ENCODE assay signal across 27 mouse cellular contexts in genomic region chr3:84820654-84821201, GRCm38 (mm10). TPM values are rescaled to one million over a fixed set of nuclear protein-coding genes. Genes with fewer than 3 reads are reported as not detected.
DNase-seq lines count a peak whose midpoint lies in the region; ATAC-seq and TF ChIP-seq lines count a peak whose summit lies in the region.
"Had no signal": no experiment of that assay in that cellular context is flagged by ENCODE, and none has a peak within 500 bp of the region (broad histone marks: within the 10 kb centered on the region; RNA-seq: fewer than 3 reads in every experiment).

No protein-coding gene starts in this region.

- WGBS in intestine, embryonic 15.5 days: 76% methylated on average over 2 of the region's 2 CpGs
- WGBS in forebrain, embryonic 15.5 days: 38% methylated on average over 2 of the region's 2 CpGs

- TF ChIP-seq CTCF in CH12.LX (conservative IDR thresholded peaks at IDR 0.05 in 1 of 2, IDR thresholded peaks at IDR 0.05 in 1 of 2; ENCODE audit: low read depth in 2 of 2, low read length in 2 of 2): no peak

- H3K4me1 ChIP-seq in CH12.LX (ENCODE audit: control insufficient read depth in 1 of 2, insufficient read depth in 2 of 2): peaks cover 10 to 80% of the 10 kb centered on the region in 2 experiments
- peaks cover 9% of the 10 kb centered on the region; the same call in 1 of the 2 replicates for H3K4me1 ChIP-seq in intestine, embryonic 15.5 days (replicated peaks)
- peaks cover 14% of the 10 kb centered on the region for H3K4me1 ChIP-seq in forebrain, embryonic 15.5 days

- in situ Hi-C loops in CH12.LX (cut with MboI; ENCODE audit: low pct_ligation_motif_present, low pct_unique_long_range_greater_than_20kb, low sequenced_read_pairs): no loop called here

- no peak for TF ChIP-seq RAD21 in CH12.LX (IDR thresholded peaks at IDR 0.05; ENCODE audit: low read depth, low read length)

- peak overlapping the region; percentile 38 for H3K27ac ChIP-seq in CH12.LX (ENCODE audit: insufficient read depth, low read depth)
- H3K27ac ChIP-seq in intestine, embryonic 15.5 days: no peak overlapping the region
- no peak overlapping the region for H3K27ac ChIP-seq in forebrain, embryonic 15.5 days (replicated peaks)
- H3K27ac ChIP-seq: forebrain, embryonic 10.5 days; forebrain, embryonic 13.5 days; gastrocnemius, adult 2 months; heart, embryonic 15.5 days; hindbrain, embryonic 10.5 days; hindbrain, embryonic 13.5 days had no signal

- H3K27me3 ChIP-seq in CH12.LX (replicated peaks): no peaks in the 10 kb centered on the region
- H3K27me3 ChIP-seq in intestine, embryonic 15.5 days (replicated peaks): no peaks in the 10 kb centered on the region
- H3K27me3 ChIP-seq in forebrain, embryonic 15.5 days: no peaks in the 10 kb centered on the region
- H3K27me3 ChIP-seq: forebrain, embryonic 13.5 days; heart, embryonic 12.5 days; heart, embryonic 15.5 days; hindbrain, embryonic 13.5 days had no signal

- peak overlapping the region in 2 of 3 experiments; percentile 23 to 26 for H3K4me3 ChIP-seq in CH12.LX (replicated peaks in 1 of 3; ENCODE audit: low read depth in 2 of 3, low read length in 2 of 3, poor library complexity in 1 of 3)
- no peak overlapping the region for H3K4me3 ChIP-seq in intestine, embryonic 15.5 days (replicated peaks)
- no peak overlapping the region for H3K4me3 ChIP-seq in forebrain, embryonic 15.5 days
- H3K4me3 ChIP-seq: forebrain, embryonic 10.5 days; forebrain, embryonic 13.5 days; gastrocnemius, adult 2 months; heart, embryonic 12.5 days; heart, embryonic 15.5 days; hindbrain, embryonic 10.5 days; hindbrain, embryonic 13.5 days had no signal

- peak overlapping the region; percentile 53 for H3K9ac ChIP-seq in CH12.LX (ENCODE audit: insufficient read depth, low read depth)
- no peak overlapping the region for H3K9ac ChIP-seq in intestine, embryonic 15.5 days
- H3K9ac ChIP-seq in forebrain, embryonic 15.5 days (replicated peaks): no peak overlapping the region
- H3K9ac ChIP-seq: forebrain, embryonic 13.5 days; forebrain, postnatal 0 days; heart, embryonic 12.5 days; heart, embryonic 15.5 days; hindbrain, embryonic 13.5 days had no signal

- dilution Hi-C loops in CH12.LX (cut with MboI; ENCODE audit: extremely low pct_ligation_motif_present, extremely low pct_unique_long_range_greater_than_20kb, low sequenced_read_pairs): no loop called here

- no peak for DNase-seq in CH12.LX (ENCODE audit: extremely low read depth)
- DNase-seq in Muller cell, postnatal 12 days (ENCODE audit: inconsistent ontology term): peak; percentile 28
- no peak for DNase-seq in spleen, postnatal 4 days (ENCODE audit: low spot score in 2 of 2)
- DNase-seq in layer of hippocampus, postnatal 14 days (ENCODE audit: low spot score in 2 of 2): no peak
- DNase-seq: adrenal gland, adult 2 months; adrenal gland, postnatal 14 days; cerebellum, adult 11 months; cerebellum, adult 9-10 months; cerebellum, postnatal 14 days; forebrain, postnatal 0 days; gastrocnemius, adult 2 months; gastrocnemius, postnatal 14 days; heart, adult 18-20 months; heart, postnatal 10 days; heart, postnatal 36 days had no signal

- H3K36me3 ChIP-seq in CH12.LX (replicated peaks in 1 of 2; ENCODE audit: control insufficient read depth in 1 of 2, insufficient read depth in 1 of 2, low read length in 1 of 2): peaks cover 3 to 24% of the 10 kb centered on the region in 2 experiments
- H3K36me3 ChIP-seq in intestine, embryonic 15.5 days: no peaks in the 10 kb centered on the region
- no peaks in the 10 kb centered on the region for H3K36me3 ChIP-seq in forebrain, embryonic 15.5 days
- H3K36me3 ChIP-seq: heart, embryonic 15.5 days; hindbrain, embryonic 13.5 days had no signal

- no peaks in the 10 kb centered on the region for H3K9me3 ChIP-seq in CH12.LX (replicated peaks; ENCODE audit: low read length)
- H3K9me3 ChIP-seq in intestine, embryonic 15.5 days: no peaks in the 10 kb centered on the region
- H3K9me3 ChIP-seq in forebrain, embryonic 15.5 days: no peaks in the 10 kb centered on the region
- H3K9me3 ChIP-seq: forebrain, embryonic 10.5 days; forebrain, embryonic 13.5 days; heart, embryonic 12.5 days; heart, embryonic 15.5 days; hindbrain, embryonic 10.5 days; hindbrain, embryonic 13.5 days had no signal

- 0 out of 2 replicates have a peak, but pooled peaks have one; percentile 33 for ATAC-seq in granulocyte monocyte progenitor cell, adult 5-6 weeks (replicated peaks; ENCODE audit: poor library complexity, severe bottlenecking)
- no peak for ATAC-seq in intestine, embryonic 15.5 days
- ATAC-seq in forebrain, embryonic 15.5 days (replicated peaks): no peak
- ATAC-seq: CD4-positive, CD25-positive, alpha-beta regulatory T cell, adult 4 months; forebrain, embryonic 13.5 days; forebrain, postnatal 0 days; hindbrain, embryonic 16.5 days; intestine, embryonic 16.5 days had no signal

- H3K79me2 ChIP-seq in CH12.LX (replicated peaks; ENCODE audit: control insufficient read depth, extremely low read depth, insufficient read depth, poor library complexity, severe bottlenecking): peaks cover 57% of the 10 kb centered on the region

- TF ChIP-seq POLR2A in CH12.LX (IDR thresholded peaks at IDR 0.05; ENCODE audit: low read depth, low read length): no peak

- H3K4me2 ChIP-seq in CH12.LX (ENCODE audit: insufficient read depth, low read depth, poor library complexity, severe bottlenecking): peak overlapping the region; percentile 94
- H3K4me2 ChIP-seq in intestine, embryonic 15.5 days (replicated peaks): no peak overlapping the region
- H3K4me2 ChIP-seq in forebrain, embryonic 15.5 days (replicated peaks): no peak overlapping the region
- H3K4me2 ChIP-seq: forebrain, embryonic 13.5 days; heart, embryonic 12.5 days; heart, embryonic 15.5 days; hindbrain, embryonic 13.5 days had no signal

- peak; percentile 46; the same call in 1 of the 2 replicates for TF ChIP-seq EP300 in CH12.LX (IDR thresholded peaks at IDR 0.05; ENCODE audit: low read length)

TF ChIP-seq in CH12.LX, 34 proteins besides CTCF, POLR2A, EP300 and RAD21:
- no peak for TF ChIP-seq HCFC1 (IDR thresholded peaks at IDR 0.05; ENCODE audit: low read depth, low read length)
- TF ChIP-seq IRF4 (IDR thresholded peaks at IDR 0.05; ENCODE audit: low read depth, low read length): peak; percentile 55
- peak; percentile 56; the same call in 1 of the 2 replicates for TF ChIP-seq SIN3A (IDR thresholded peaks at IDR 0.05; ENCODE audit: low read length)
- peak; percentile 52; the same call in 1 of the 2 replicates for TF ChIP-seq MXI1 (IDR thresholded peaks at IDR 0.05; ENCODE audit: low read depth, low read length)
- TF ChIP-seq MEF2A (IDR thresholded peaks at IDR 0.05; ENCODE audit: borderline replicate concordance, low read depth, low read length): peak; percentile 44; the same call in 1 of the 2 replicates
- no peak for TF ChIP-seq RCOR1 (conservative IDR thresholded peaks at IDR 0.05; ENCODE audit: low read depth, low read length)
- TF ChIP-seq ZNF384 (IDR thresholded peaks at IDR 0.05; ENCODE audit: low read depth, low read length): peak; percentile 70

RNA-seq across cellular contexts. Expression of gene Fbxw7, which starts 5.7 kb away (rescaled TPM):
- 28.5 and 32.5 TPM in 2 replicates for total RNA-seq in CH12.LX (2012; rRNA removed)
- total RNA-seq in CH12.LX (2014; rRNA removed): 29.8 and 32.6 TPM in 2 replicates
- polyA plus RNA-seq in CH12.LX (2012; ENCODE audit: insufficient read length, low read depth): 28.4 and 31.3 TPM in 2 replicates
- 3.6 and 7.2 TPM in 2 replicates for total RNA-seq in granulocyte monocyte progenitor cell, adult 5-6 weeks (2014; fragmentation: Nextera tagmentation)
- 13.3 and 14.8 TPM in 2 replicates for total RNA-seq in granulocyte monocyte progenitor cell, adult 5-6 weeks (2017)
- 9.6 and 10.4 TPM in 2 replicates for polyA plus RNA-seq in intestine, embryonic 15.5 days (2015; fragmentation: Nextera tagmentation; extraction: Ambion mirVana)
- 33.2 and 37.6 TPM in 2 replicates for polyA plus RNA-seq in forebrain, embryonic 15.5 days (2015; fragmentation: Nextera tagmentation; extraction: Ambion mirVana)
- 100 to 1,000 TPM; 119 to 135 TPM for total RNA-seq in layer of hippocampus, postnatal 14 days (2021)

Comparison
In these comparisons a context has a peak if more than half of its experiments do, and no peak if none do; other contexts are left out.
1. H3K4me3 ChIP-seq: peak in CH12.LX (2 of 3); none in intestine, embryonic 15.5 days (single experiment) and forebrain, embryonic 15.5 days (single experiment).